Mouse (Mus musculus) myocyte (in vitro differentiated cells): ENCODE measurements around the gene Lsm6. TPM values are rescaled to one million over a fixed set of nuclear protein-coding genes. Genes with fewer than 3 reads are reported as not detected.

ENCODE experiments used
- H3K27me3 ChIP-seq: one replicate; pipeline ENCODE4 v1.6.1; 2011; ENCODE audit not compliant: control insufficient read depth, insufficient read depth, insufficient read length
- H3K36me3 ChIP-seq: one replicate; pipeline ENCODE4 v1.6.1; 2011; ENCODE audit not compliant: control insufficient read depth, insufficient read depth
- H3K4me2 ChIP-seq: one replicate; pipeline ENCODE4 v1.6.1; 2011; ENCODE audit warnings: low read depth, control low read depth
- H3K4me3 ChIP-seq: one replicate; pipeline ENCODE4 v1.5.1; 2011; ENCODE audit warnings: mild to moderate bottlenecking, control low read depth, moderate library complexity
- H3K79me2 ChIP-seq: one replicate; pipeline ENCODE4 v1.6.1; 2011; ENCODE audit not compliant: control insufficient read depth, insufficient read depth
- H3ac ChIP-seq: one replicate; pipeline ENCODE4 v1.6.1; 2011; ENCODE audit not compliant: control insufficient read depth, insufficient read length
- CEBPB ChIP-seq: IDR thresholded peaks from 2 replicates; pipeline ENCODE4 v1.6.1; 2011; ENCODE audit warnings: mild to moderate bottlenecking, moderate library complexity; ENCODE audit not compliant: poor library complexity, insufficient read depth, severe bottlenecking
- E2F4 ChIP-seq: IDR thresholded peaks from one replicate; pipeline ENCODE4 v1.6.1; 2011; ENCODE audit warnings: mild to moderate bottlenecking, control low read depth, moderate library complexity; ENCODE audit not compliant: insufficient read depth
- MAX ChIP-seq: IDR thresholded peaks from one replicate; pipeline ENCODE4 v1.6.1; 2011; ENCODE audit warnings: low read depth, mild to moderate bottlenecking, control low read depth
- MYOD1 ChIP-seq, 3 experiments: IDR thresholded peaks; one replicate each; pipeline ENCODE4 v1.6.1; 2011; ENCODE audit warnings: control low read depth in 2 of 3, low read depth in 2 of 3, mild to moderate bottlenecking in 2 of 3, moderate library complexity in 1 of 3; ENCODE audit not compliant: insufficient read length in 2 of 3, control insufficient read depth in 1 of 3
- MYOG ChIP-seq, 3 experiments: IDR thresholded peaks; one replicate each; pipeline ENCODE4 v1.6.1; 2011; ENCODE audit warnings: control low read depth in 2 of 3, low read depth in 2 of 3, mild to moderate bottlenecking in 2 of 3; ENCODE audit not compliant: insufficient read length in 2 of 3, control insufficient read depth in 1 of 3, insufficient read depth in 1 of 3
- POLR2A ChIP-seq: IDR thresholded peaks from one replicate; pipeline ENCODE4 v1.6.1; 2011; ENCODE audit warnings: low read depth, mild to moderate bottlenecking, control low read depth, moderate library complexity; ENCODE audit not compliant: insufficient read length
- POLR2AphosphoS2 ChIP-seq: IDR thresholded peaks from one replicate; pipeline ENCODE4 v1.6.1; 2011; ENCODE audit warnings: low read depth, control low read depth; ENCODE audit not compliant: insufficient read length
- REST ChIP-seq: IDR thresholded peaks from one replicate; pipeline ENCODE4 v1.6.1; 2011; ENCODE audit warnings: mild to moderate bottlenecking, control low read depth, moderate library complexity; ENCODE audit not compliant: insufficient read depth, insufficient read length
- SRF ChIP-seq: IDR thresholded peaks from one replicate; pipeline ENCODE4 v1.6.1; 2011; ENCODE audit warnings: low read depth; ENCODE audit not compliant: control insufficient read depth, insufficient read length
- TCF12 ChIP-seq: IDR thresholded peaks from one replicate; pipeline ENCODE4 v1.6.1; 2011; ENCODE audit warnings: mild to moderate bottlenecking, control low read depth; ENCODE audit not compliant: poor library complexity, insufficient read depth, severe bottlenecking
- TCF3 ChIP-seq: IDR thresholded peaks from one replicate; pipeline ENCODE4 v1.6.1; 2011; ENCODE audit warnings: low read depth, control low read depth; ENCODE audit not compliant: insufficient read length
- USF1 ChIP-seq: IDR thresholded peaks from one replicate; pipeline ENCODE4 v1.6.1; 2011; ENCODE audit warnings: low read depth, mild to moderate bottlenecking, control low read depth, moderate library complexity
- polyA plus RNA-seq: library from polyadenylated mRNA; unstranded; fragments of >200 nt; fragmentation: generic; extraction: Trizol; gene quantifications from one replicate; pipeline ENCODE4 v1.2.1, GENCODE M21; 2012; ENCODE audit warnings: missing spikeins

Lsm6 gene
- polyA plus RNA-seq, 1 experiment, result 60.2 TPM

DNA sequence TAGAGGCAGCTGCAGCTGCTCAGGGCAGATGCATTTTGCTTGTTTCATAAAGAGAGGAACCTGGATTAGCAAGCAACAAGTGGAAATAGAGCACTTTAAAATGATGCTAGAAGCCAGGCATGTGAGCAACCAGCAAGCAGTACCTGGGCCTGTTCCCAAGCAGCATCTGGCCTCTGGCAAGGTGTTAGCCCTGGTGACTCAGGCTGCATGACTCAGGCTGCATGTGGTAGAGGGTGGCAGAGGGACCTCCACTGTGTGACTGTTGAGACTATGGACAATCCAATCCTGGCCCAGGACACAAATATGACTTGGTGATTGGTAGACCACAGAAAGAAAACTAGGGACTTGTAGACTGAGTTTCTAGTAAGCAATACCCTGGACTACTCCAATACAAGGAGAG is 56.0 kb downstream of the Lsm6 start:
- no peaks in the 10 kb centered on the region for H3K27me3 ChIP-seq

GRCm38 (mm10) chr8:78759139-78759538 is 61.8 kb downstream of the Lsm6 start:
- no peak overlapping the region for H3K4me3 ChIP-seq
- H3K36me3 ChIP-seq, result no peaks in the 10 kb centered on the region
- H3K27me3 ChIP-seq, result no peaks in the 10 kb centered on the region
- no peak overlapping the region for H3K4me2 ChIP-seq
- TF ChIP-seq POLR2AphosphoS2 (no peak), POLR2A (no peak), USF1 (no peak), E2F4 (no peak), CEBPB (no peak), MYOD1 (IDR thresholded peaks at IDR 0.05; ENCODE audit: control insufficient read depth in 1 of 3, insufficient read length in 2 of 3, low read depth in 2 of 3) (no peak)
- H3K79me2 ChIP-seq, result no peaks in the 10 kb centered on the region
- H3ac ChIP-seq, result no peak overlapping the region

More for the DNA sequence above, 56.0 kb downstream of the Lsm6 start:
- Histone ChIP-seq H3K79me2 (no peaks in the 10 kb centered on the region), H3K4me3 (no peak overlapping the region), H3K4me2 (no peak overlapping the region), H3ac (no peak overlapping the region), H3K36me3 (no peaks in the 10 kb centered on the region)
- no peak for TF ChIP-seq SRF
- TF ChIP-seq E2F4, result no peak
- no peak for TF ChIP-seq MYOD1 (IDR thresholded peaks at IDR 0.05; ENCODE audit: control insufficient read depth in 1 of 3, insufficient read length in 2 of 3, low read depth in 2 of 3)
- TF ChIP-seq MAX, result no peak
- TF ChIP-seq USF1, result no peak
- no peak for TF ChIP-seq CEBPB
- TF ChIP-seq MYOG (IDR thresholded peaks at IDR 0.05; ENCODE audit: control insufficient read depth in 1 of 3, insufficient read depth in 1 of 3, insufficient read length in 2 of 3, low read depth in 2 of 3), result no peak
- no peak for TF ChIP-seq POLR2A
- TF ChIP-seq REST, result no peak
- no peak for TF ChIP-seq TCF3
- no peak for TF ChIP-seq POLR2AphosphoS2
- TF ChIP-seq TCF12, result no peak

- TF ChIP-seq REST (no peak), POLR2A (no peak), USF1 (no peak), MYOG (IDR thresholded peaks at IDR 0.05; ENCODE audit: control insufficient read depth in 1 of 3, insufficient read depth in 1 of 3, insufficient read length in 2 of 3, low read depth in 2 of 3) (no peak), TCF12 (no peak), SRF (no peak), CEBPB (no peak), TCF3 (no peak), POLR2AphosphoS2 (no peak), E2F4 (no peak), MYOD1 (IDR thresholded peaks at IDR 0.05; ENCODE audit: control insufficient read depth in 1 of 3, insufficient read length in 2 of 3, low read depth in 2 of 3) (no peak), MAX (no peak)
- H3K79me2 ChIP-seq, result no peaks in the 10 kb centered on the region
- no peaks in the 10 kb centered on the region for H3K36me3 ChIP-seq
- no peak overlapping the region for H3K4me3 ChIP-seq
- H3K4me2 ChIP-seq, result no peak overlapping the region
- no peaks in the 10 kb centered on the region for H3K27me3 ChIP-seq
- no peak overlapping the region for H3ac ChIP-seq
These were observed 66.0 kb downstream of the Lsm6 start for GRCm38 (mm10) chr8:78754986-78755385.

Other genes starting within 250 kb of the Lsm6 start
- gene Zfp827, start 207.3 kb upstream of the Lsm6 start, polyA plus RNA-seq, result 7.7 TPM